Mouse (Mus musculus) thymus, postnatal 10 days (tissue): ENCODE measurements around the gene Casp9.

Source experiments
- DNase-seq, 2 experiments: peaks; one replicate each; pipeline ENCODE4 v3.0.0; 2021; ENCODE audit warnings: low spot score in 2 of 2

The Casp9 gene

DNA sequence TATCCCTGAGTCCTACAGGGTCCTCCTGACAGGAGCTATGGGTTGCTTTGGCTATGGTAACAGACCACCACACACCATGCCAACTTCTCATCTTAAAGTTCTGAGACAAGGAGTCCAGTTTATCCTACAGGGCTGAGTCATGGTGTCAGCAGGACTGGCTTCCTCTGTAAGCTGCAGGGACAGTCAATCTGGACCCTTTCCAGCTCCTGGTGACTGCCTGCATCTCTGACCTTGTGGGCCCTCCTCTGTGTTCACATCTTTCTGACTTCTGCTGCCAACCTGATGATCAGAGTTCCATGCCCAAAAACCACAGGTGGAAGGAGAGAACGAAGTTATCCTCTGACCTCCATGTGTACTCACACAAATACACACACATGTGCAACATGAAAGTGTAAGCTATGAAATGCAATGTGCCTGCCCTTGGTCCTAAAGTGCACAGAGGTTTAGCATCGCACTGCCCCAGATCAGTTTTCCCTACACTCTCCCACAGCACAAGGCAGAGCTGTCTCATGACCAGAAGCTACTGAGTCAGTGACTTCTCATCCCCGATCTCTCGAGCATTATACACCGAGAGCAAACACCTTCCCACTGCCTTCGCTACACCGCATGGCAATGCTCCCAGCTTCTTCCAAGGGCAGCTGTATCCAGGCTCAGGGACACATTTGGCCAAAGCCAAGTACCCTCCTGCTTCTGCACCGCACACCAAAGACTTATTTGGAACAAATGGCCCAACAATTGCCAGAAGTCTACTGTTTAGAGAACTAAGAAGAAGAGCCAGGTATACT is 12.0 kb upstream of the Casp9 start:
- DNase-seq, result no peak

DNA sequence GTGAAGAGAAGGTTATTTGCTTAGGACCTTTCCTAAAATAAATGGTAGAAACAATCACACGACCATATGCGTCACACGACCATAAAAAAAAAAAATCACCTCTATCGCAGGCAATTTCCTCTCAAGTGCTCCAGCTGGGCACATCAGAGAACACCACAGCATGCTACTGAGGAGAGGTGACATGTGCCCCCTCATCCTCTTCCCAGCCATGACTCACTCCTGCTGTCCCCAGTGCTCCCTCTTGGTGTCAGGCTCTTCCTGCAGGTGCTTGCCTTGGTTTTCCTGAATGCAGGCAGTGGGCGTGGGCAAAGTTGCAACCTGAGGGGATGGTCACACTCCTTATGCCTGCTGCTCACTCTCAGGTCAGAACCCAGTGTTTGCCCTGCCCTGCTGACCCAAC is 8.6 kb upstream of the Casp9 start:
- DNase-seq, result no peak

DNA sequence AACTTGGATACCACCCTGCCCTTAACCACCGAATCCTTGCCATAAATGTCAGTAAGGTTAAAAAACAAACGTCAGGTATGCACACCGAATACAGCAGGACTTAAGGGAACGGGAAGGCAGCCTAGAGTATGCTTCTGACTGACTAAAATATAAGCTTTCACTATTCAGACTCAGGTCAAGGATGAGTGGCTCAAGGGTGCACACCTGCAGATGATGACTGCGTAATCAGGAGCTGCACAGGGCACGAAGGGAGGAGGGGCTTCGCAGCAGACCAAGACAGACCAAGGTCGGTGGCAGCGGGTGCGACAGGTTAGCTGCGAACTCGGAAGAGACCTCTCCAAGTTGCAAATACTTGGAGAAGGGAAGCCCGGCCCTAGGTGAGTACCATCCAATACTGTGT is 7.3 kb upstream of the Casp9 start:
- no peak for DNase-seq

DNA sequence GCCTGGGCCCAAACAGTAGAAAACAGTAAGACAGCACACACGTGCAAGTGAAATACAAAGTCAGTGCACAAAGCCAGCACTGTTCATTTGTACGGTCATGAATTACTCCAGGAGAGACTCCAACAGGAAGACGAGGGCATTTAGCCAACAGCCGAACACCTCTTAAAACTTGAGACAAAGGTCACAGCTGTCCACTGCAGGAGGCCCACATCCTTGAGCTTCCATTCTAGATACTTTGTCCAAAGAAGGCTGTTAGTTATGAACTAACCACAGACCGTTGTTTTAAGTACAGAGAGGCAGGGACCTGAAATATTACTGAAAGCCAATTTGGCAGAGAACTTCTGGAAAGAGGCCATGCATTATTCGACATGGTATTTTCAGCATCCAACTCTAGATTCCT is 6.4 kb upstream of the Casp9 start:
- DNase-seq, result no peak

DNA sequence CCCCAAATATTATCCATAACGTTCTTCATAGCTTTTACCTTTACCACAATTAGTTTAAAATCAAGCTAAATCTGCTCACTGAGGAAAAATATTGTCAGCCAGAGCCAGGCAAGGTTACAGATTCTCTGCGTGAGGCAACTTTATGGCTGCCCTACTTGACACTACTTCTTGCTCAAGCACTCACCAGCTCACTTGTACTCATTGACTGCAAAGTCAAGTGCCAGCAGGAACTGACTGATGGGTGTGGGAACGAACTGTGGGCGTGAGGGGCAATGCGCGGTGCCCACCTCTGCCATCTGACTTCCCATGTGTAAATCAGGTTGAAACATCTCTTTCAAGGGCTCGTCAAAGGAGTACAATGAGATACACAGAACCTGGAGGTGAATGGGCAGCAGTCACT is 6.0 kb upstream of the Casp9 start:
- no peak for DNase-seq

DNA sequence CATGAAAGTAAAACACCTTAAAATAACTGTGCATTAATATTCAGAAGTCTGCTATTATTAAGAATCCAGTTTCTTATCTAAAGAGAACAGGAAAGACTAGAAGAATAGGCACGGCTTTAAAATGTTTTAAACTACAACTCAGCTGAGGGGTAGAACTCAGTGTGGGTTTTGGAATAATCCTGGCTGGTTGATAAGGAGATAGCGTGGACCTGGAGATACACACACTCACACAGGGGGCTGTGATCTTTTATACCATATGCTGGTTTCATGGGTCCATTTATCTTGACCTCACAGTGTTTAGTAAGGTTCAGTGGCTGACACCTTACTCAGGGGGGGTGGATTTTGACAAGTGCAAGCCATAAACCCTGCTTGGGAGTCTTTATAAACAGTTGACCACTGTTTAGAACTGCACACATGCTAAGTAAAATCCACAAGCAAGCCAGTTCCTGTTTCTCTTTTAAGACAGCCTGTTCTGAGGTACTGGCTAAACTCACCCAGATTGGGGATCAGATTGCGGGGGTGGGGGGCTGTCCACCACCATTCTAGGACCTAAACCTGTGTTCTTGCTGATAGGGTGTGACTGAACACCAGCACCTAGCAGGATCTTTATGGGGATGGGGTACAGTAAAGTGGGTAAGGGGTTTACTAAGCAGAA is 3.7 kb upstream of the Casp9 start:
- DNase-seq, result no peak

DNA sequence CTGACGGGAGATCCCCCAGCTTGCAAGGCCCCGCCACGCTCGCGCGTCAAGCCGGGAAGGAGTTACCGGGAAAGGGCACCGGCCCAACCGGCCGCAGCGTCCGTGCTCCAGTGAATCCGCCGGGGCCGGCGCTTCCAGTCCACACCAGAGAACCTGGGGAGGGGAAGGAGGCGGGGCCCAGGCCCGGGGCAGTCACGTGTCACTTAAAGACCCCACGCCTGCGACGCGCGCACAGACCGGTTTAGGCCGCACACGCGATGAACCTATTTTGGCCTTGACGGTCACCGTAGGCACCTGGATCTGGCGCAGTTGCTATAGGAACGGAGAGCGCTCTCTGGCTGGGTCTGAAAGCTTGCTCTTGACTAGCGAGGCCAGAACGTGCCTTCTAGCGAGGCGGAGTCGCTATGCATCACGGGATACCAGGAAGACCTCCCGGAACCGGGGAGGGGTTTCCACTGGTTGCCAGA is 2.9 kb upstream of the Casp9 start, which contains the start of gene Dnajc16:
Dnajc16 (minus strand) TSS at position 408 of the 467 bp plus-strand sequence.
- DNase-seq, result peak; percentile 93 to 95

DNA sequence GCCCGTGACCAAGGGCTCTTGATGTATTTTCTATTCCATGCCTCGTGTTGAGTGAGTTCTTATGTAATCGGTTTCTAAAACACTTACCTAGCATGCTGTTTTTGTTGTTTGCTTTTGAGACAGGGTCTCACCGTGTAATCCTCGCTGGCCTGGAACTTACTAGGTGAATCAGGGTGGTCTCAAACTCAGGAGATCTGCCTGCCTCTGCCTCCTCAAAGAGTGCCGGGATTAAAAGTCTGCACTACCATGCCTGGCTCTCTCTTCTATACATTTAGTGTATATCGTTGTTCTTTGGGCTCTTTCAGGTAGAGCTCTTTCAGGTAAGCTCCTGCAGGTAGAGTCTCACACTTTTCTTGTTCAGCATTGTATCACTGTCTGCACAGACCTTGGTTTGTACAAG is 1.9 kb upstream of the Casp9 start:
- no peak for DNase-seq

DNA sequence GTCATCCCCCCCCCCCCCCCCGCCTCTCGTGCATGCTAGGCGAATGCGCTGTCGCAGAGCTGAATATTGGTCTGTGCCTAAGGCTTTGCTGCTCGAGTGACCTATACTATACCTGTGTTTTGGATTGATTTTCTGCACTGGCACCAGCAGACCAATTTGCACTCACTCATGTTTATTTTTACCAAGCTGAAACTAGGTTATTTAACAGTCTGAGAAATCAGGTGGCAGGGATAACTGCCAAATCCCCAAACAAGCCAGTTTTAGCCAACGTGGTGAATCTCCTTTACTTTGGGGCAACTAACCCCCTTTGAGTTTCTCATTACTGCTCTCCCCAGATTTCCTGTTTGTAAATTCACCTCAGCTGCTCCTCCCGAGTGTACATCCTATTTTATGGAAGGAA is 1.5 kb upstream of the Casp9 start:
- DNase-seq, result no peak

DNA sequence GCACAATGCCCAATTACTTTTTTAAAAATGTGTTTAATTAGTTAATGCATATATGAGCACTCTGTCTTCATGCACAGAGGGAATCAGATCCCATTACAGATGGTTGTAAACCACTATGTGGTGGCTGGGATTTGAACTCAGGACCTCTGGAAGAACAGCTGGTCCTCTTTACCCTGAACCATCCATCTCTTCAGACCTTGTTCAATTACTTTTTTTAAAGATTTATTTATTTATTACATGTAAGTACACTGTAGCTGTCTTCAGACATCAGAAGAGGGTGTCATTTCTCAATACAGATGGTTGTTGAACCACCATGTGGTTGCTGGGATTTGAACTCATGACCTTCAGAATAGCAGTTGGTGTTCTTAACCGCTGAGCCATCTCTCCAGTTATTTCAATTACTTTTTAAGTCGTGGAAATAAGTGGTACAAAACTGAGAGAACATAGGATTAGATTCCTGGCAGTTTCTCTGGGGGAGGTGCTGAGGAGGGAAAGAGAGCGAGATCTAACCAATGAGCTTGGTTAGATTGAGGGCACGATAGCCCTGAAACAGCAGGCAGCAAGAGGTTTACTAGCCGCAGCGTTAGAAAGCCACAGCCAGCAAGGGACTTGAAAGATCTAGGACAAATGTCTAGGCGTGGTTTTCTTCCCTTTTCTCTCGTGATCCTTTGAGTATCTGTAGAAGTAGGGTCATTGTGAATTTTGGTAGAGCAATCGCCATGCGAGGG is 694 bp upstream of the Casp9 start:
- DNase-seq, result peak in 1 of 2 experiments; percentile 18

DNA sequence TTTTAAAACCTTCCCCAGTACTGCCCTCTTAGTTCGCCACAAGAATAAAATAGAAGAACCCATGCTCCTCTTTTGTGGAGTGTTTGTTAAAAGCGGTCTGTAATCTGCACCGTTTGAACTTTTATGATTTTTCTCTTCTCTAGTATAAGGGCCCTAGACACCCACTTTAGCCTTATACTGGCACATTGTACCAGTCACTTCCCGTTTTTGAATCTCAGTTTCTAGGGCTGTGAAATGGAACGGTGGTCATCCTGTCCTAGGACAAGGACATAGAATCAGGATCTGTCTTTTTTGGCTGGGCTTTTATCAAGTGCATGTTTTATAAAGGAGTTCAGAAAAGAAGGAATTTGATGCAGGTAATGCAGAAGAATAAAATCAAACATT is 732 bp downstream of the Casp9 start:
- no peak for DNase-seq

DNA sequence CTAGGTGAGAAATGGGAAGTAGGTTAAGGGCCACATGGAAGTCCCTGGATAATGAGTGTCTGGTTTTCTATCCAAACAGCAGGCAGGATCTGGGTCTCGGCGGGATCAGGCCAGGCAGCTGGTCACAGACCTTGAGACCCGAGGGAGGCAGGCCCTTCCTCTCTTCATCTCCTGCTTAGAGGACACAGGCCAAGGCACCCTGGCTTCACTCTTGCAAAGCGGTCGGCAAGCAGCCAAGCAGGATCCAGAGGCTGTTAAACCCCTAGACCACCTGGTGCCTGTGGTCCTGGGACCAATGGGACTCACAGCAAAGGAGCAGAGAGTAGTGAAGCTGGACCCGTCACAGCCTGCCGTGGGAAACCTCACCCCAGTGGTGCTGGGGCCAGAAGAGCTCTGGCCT is 2.9 kb downstream of the Casp9 start:
- no peak for DNase-seq

DNA sequence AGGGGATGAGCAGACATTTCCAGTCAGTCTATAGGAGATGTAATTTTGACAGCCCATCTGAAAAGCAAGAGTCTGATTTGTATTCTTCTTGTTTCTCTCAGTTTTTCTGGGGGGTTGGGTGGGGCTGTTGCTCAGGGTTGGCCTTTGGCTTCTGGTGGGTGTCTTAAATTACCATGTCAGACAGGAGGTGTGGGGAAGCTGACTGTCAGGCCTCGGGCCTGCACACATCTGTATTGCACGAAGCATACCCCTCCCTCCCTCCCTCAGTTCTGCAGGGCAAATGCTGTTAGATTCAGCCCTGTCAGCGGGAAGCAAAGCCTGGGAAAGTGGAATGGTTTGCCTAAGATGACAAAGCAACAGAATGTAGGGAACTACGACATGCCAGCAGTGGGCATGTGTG is 3.5 kb downstream of the Casp9 start:
- DNase-seq, result no peak

DNA sequence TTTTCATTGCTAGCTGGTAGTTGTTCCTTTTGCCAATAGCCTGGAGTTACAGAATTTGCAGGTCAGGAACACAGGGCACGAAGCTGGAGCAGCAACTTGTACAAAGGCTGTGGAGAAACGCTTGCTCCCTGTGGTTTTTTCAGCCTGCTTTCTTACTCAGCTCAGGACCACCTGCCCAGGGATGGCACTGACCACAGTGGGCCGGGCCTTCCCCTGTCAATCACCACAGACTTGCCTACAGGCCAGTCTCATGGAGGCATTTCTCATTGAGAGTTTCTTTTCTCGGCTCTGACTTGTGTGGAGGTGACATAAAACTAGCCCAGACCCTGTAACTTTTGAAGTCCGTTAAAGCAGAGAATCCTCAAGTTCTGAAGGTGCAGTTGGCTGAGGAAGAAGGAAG is 4.1 kb downstream of the Casp9 start:
- no peak for DNase-seq

DNA sequence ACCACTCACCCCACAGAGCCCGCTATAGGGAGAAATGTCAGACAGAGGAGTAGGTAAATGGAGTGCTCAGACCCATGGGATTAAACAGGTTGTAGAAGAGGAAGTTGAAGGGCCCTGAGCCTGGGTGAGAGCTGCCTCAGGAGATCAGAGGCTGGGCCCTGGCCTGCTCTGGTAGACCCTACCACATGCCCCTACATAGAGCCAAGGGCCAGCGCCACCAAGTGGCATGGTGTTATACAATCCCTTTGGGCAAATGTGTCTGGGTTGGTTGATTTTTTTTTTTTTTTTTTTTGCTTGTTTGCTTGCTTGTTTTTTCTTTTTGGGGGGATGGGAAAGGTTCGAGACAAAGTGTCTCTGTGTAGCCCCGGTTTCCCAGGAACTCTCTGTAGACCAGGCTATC is 10.7 kb downstream of the Casp9 start:
- DNase-seq, result no peak

DNA sequence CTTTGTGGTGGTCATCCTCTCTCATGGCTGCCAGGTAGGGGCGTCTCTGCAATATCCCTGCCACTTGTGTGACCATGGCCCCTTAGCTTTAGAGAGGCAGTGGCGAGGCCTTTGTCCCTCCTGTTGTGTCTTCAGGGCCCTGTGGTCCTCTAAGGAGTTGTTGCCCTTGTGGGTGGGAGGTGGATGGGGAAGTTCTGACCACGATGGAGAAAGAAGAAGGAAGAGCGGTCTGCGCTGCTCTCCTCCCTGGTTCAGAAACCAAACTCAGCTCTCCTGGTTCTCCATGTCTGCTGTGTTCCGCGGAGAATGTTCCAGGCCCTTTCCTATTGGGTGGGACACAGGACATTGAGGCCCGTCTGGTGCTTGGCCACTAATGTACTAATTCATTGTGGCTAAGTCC is 12.5 kb downstream of the Casp9 start:
- DNase-seq, result no peak

DNA sequence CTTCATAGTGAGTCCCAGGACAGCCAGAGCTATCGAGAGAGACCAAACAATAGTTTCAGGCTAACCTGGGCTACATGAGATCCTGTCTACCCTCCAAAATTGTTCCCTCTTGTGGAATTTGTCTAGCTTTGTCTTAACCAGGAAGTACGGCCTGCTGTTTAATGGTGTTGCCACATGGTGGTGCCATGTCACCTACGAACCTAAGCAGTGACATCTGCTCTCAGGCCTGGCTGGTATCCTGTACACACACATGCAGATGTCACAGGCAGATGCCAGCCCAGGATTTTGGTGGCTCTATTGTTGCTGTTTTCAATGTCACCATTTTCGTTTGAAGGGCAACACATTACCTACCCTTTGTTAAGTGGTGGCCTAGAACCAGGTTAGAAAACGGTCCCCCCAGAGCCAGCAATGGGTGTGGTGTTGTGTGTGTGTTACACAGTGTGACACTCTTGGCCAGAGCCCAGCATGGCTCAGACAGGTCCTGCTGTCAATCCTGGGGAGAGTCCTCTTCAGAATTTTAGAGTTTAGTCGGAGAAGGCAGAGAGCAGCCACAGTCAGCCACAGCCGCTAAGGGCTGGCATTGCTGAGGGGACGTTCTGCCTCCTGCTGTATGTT is 16.5 kb downstream of the Casp9 start:
- DNase-seq, result peak in 1 of 2 experiments; percentile 20

DNA sequence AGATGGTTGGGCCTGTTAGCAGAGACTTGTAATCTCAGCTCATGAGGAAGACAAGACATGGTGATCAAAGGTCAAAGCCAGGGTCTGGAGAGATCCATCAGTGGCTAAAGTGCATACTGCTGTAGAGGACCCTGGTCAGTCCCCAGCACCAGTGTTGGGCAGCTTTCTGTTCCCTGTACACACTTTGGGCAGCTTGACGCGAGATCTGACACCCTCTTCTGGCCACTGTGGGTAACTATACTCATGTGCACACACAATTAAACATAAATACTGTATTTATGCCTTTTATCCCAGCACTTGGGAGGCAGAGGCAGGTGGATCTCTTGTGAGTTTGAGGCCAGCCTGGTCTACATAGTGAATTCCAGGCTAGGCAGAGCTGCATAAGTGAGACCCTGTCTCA is 17.6 kb downstream of the Casp9 start:
- no peak for DNase-seq

DNA sequence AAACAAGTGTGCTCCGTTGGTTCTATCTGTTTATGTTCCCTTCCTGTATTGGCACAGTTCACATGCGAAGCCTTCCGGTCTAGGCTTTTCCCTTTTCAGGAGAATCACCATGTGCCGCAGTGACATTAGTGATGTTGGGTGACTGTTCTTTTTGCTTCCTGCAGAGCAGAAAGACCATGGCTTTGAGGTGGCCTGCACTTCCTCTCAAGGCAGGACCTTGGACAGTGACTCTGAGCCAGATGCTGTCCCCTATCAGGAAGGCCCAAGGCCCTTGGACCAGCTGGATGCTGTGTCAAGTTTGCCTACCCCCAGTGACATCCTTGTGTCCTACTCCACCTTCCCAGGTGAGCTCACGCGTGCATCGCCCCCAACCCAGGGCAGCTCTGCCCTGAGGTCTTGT is 18.0 kb downstream of the Casp9 start:
- no peak for DNase-seq

DNA sequence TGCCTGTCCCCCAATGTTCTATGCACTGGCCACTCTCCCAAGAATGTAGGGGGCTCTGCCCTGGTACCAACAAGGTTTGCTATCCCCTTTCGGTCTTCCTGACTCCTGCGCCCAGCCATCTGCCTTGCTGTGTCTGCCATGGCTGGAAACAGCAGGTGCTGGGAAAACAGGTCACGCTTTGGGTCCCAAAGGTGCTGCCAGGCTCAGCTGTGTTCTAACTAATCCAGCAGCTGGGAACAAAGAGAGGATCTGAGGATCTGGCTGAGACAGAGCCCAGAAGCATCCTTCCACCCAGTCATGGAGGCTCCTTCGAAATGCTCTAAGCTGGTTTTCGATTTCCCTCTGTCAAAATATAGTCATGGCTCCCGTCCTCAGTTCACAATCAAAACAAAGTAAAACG is 22.9 kb downstream of the Casp9 start:
- DNase-seq, result no peak

DNA sequence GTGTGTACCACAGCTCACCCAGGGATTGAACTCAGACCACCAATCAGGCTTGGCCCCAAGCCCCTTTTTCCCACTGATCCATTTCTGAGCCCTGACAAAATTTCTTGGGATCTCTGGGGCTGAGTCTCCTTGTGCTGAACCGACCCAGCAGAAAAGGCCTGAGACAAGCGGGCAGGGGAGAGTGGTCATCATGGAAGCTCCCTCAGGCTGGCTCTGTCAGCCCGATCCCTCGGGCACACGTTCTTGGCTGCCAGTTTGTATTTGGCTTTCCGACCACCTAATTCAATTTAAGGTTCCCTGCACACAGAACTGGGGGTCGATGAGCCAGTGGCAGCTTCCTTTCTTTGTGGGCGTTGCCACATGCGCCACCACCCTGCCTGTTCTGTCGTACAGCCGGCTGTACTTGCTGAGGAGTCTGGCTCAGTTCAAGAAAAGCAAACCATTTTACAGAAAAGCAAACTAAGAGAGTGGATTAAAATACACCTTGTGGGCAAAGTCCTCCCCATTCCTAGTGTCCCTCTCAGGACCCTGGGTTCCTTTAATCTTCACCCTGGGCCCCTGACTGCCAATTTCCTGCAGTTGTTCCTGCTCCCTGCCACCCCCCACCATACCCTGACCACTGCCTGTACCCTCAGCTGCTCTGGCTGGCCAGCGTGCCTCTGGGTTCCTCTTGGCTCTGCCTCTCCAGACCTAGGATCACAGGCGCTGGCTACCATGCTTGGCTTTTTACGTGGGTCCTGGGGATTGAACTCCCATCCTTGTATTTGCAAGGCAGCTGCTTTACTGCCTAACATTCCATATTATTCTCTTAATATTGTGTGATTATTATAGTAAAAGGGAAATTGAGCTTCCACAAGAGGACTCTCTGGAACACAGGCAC is 23.6 kb downstream of the Casp9 start:
- no peak for DNase-seq
